9 mouse cellular contexts compared by ENCODE assay signal in the genomic region with DNA sequence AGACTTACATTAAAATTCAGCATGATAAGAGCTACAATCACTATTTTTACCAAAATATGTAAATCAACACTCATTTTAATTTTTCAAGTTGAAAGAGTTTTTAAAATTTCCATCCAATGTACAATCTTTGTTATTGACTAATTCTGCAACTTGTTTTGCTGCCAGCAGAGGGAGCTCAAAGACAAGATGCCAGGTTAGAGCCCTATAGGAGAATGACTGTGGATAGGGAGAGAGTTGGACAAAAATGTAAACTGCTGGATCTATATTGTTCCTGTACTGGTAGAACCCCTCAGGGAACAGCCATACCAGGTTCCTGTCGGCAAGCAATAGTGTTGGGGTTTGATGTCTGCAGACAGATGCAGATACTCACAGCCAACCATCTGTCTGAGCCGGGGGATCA.
DNase-seq lines count a peak whose midpoint lies in the region; ATAC-seq and TF ChIP-seq lines count a peak whose summit lies in the region.
"Had no signal": no experiment of that assay in that cellular context is flagged by ENCODE, and none has a peak within 500 bp of the region (broad histone marks: within the 10 kb centered on the region; RNA-seq: fewer than 3 reads in every experiment).

No protein-coding gene starts in this region.

- H3K9ac ChIP-seq in kidney, embryonic 16.5 days (replicated peaks; ENCODE audit: low read length), result no peak overlapping the region
- no peak overlapping the region for H3K9ac ChIP-seq in midbrain, embryonic 15.5 days
- H3K9ac ChIP-seq: embryonic facial prominence, embryonic 12.5 days; liver, embryonic 13.5 days had no signal

- no peak overlapping the region for H3K27ac ChIP-seq in kidney, adult 2 months (ENCODE audit: insufficient read depth, low read depth, low read length)
- H3K27ac ChIP-seq in kidney, embryonic 16.5 days (ENCODE audit: low read length), result no peak overlapping the region
- no peak overlapping the region for H3K27ac ChIP-seq in midbrain, embryonic 15.5 days
- H3K27ac ChIP-seq: embryonic facial prominence, embryonic 12.5 days; liver, embryonic 13.5 days had no signal

- TF ChIP-seq POLR2A in kidney, adult 2 months (IDR thresholded peaks at IDR 0.05; ENCODE audit: low read depth, low read length), result no peak

- no peak for ATAC-seq in kidney, embryonic 16.5 days (ENCODE audit: low FRiP score, low TSS enrichment)
- peak; percentile 77; the same call in 1 of the 2 replicates for ATAC-seq in midbrain, embryonic 15.5 days (replicated peaks)

- WGBS in kidney, adult 2 months, result 45% methylated on average over 2 of the region's 2 CpGs
- 63% methylated on average over 2 of the region's 2 CpGs for WGBS in kidney, embryonic 16.5 days
- 56% methylated on average over 2 of the region's 2 CpGs for WGBS in midbrain, embryonic 15.5 days

- H3K4me1 ChIP-seq in kidney, adult 2 months (ENCODE audit: control insufficient read depth, insufficient read depth, low read length), result no peaks in the 10 kb centered on the region
- no peaks in the 10 kb centered on the region for H3K4me1 ChIP-seq in kidney, embryonic 16.5 days (ENCODE audit: insufficient read depth, low read length)
- no peaks in the 10 kb centered on the region for H3K4me1 ChIP-seq in midbrain, embryonic 15.5 days
- H3K4me1 ChIP-seq: embryonic facial prominence, embryonic 12.5 days; liver, embryonic 13.5 days had no signal

- no peak overlapping the region for H3K4me2 ChIP-seq in kidney, embryonic 16.5 days (replicated peaks; ENCODE audit: low read depth, low read length)
- no peak overlapping the region for H3K4me2 ChIP-seq in midbrain, embryonic 15.5 days
- H3K4me2 ChIP-seq: embryonic facial prominence, embryonic 12.5 days; liver, embryonic 13.5 days had no signal

- H3K36me3 ChIP-seq in kidney, adult 2 months (ENCODE audit: control insufficient read depth, insufficient read depth, low read length), result no peaks in the 10 kb centered on the region
- H3K36me3 ChIP-seq in kidney, embryonic 16.5 days (ENCODE audit: insufficient read depth, low read length), result no peaks in the 10 kb centered on the region
- H3K36me3 ChIP-seq in midbrain, embryonic 15.5 days (replicated peaks), result no peaks in the 10 kb centered on the region
- H3K36me3 ChIP-seq: embryonic facial prominence, embryonic 12.5 days; liver, embryonic 13.5 days had no signal

- H3K27me3 ChIP-seq in kidney, adult 2 months (replicated peaks; ENCODE audit: control insufficient read depth, insufficient read depth, low read length), result no peaks in the 10 kb centered on the region
- H3K27me3 ChIP-seq in kidney, embryonic 16.5 days (ENCODE audit: insufficient read depth, low read length), result no peaks in the 10 kb centered on the region
- H3K27me3 ChIP-seq in midbrain, embryonic 15.5 days (replicated peaks), result no peaks in the 10 kb centered on the region
- H3K27me3 ChIP-seq: embryonic facial prominence, embryonic 12.5 days; liver, embryonic 13.5 days had no signal

- TF ChIP-seq CTCF in kidney, adult 2 months (conservative IDR thresholded peaks at IDR 0.05; ENCODE audit: insufficient read depth, insufficient read length, low read depth, low read length), result peak; percentile 8; the same call in 1 of the 2 replicates

- H3K4me3 ChIP-seq in kidney, adult 2 months (ENCODE audit: insufficient read depth, low read depth, low read length), result no peak overlapping the region
- H3K4me3 ChIP-seq in kidney, embryonic 16.5 days (ENCODE audit: low read length), result no peak overlapping the region
- no peak overlapping the region for H3K4me3 ChIP-seq in midbrain, embryonic 15.5 days
- H3K4me3 ChIP-seq: embryonic facial prominence, embryonic 12.5 days; liver, embryonic 13.5 days had no signal

- no peaks in the 10 kb centered on the region for H3K9me3 ChIP-seq in kidney, embryonic 16.5 days (ENCODE audit: low read length)
- no peaks in the 10 kb centered on the region for H3K9me3 ChIP-seq in midbrain, embryonic 15.5 days
- H3K9me3 ChIP-seq: embryonic facial prominence, embryonic 12.5 days; liver, embryonic 13.5 days had no signal

- peak; percentile 2 for DNase-seq in kidney, adult 2 months
- peak; percentile 29 for DNase-seq in R1 (ENCODE audit: low read depth, low spot score)
- DNase-seq in embryo, embryonic 9.5 days (ENCODE audit: extremely low spot score), result peak; percentile 7
- peak; percentile 32 to 65 for DNase-seq in layer of hippocampus, adult 18-20 months (ENCODE audit: low spot score in 2 of 2)
- no peak for DNase-seq in spleen, postnatal 4 days (ENCODE audit: low spot score in 2 of 2)
- DNase-seq: liver, embryonic 13.5 days had no signal

Comparison
In these comparisons a context has a peak if more than half of its experiments do, and no peak if none do; other contexts are left out.
1. DNase-seq: peak in kidney, adult 2 months (single experiment), R1 (single experiment), embryo, embryonic 9.5 days (single experiment) and layer of hippocampus, adult 18-20 months (2 of 2); none in spleen, postnatal 4 days (0 of 2).